Mouse (Mus musculus) limb, embryonic 13.5 days (tissue): Measurements from ENCODE around the gene Kcnf1. TPM values are rescaled to one million over a fixed set of nuclear protein-coding genes. Genes with fewer than 3 reads are reported as not detected.
"Not testable (repeated sequence)": the region's sequence is repeated elsewhere in the genome, so short reads cannot be mapped to it uniquely, and the experiment has no call there.

ENCODE experiments used
- ATAC-seq: fragments of 200-750 bp; cut with Nextera tagmentation; 2 replicates; pipeline ENCODE4 v1.8.0; 2017; ENCODE audit warnings: low read depth, moderate number of reproducible peaks, moderate TSS enrichment; ENCODE audit not compliant: low FRiP score
- H3K27ac ChIP-seq: fragments of 300-500 bp; sonication (generic); 2 replicates; pipeline ENCODE4 v1.5.1; 2015; ENCODE audit warnings: inconsistent platforms, mild to moderate bottlenecking, moderate library complexity
- H3K27me3 ChIP-seq: fragments of 300-500 bp; sonication (generic); 2 replicates; pipeline ENCODE4 v1.6.1; 2015; ENCODE audit warnings: mild to moderate bottlenecking, inconsistent platforms
- H3K36me3 ChIP-seq: fragments of 300-500 bp; sonication (generic); 2 replicates; pipeline ENCODE4 v1.6.1; 2015; ENCODE audit warnings: inconsistent platforms, mild to moderate bottlenecking, moderate library complexity
- H3K4me1 ChIP-seq: fragments of 300-500 bp; sonication (generic); 2 replicates; pipeline ENCODE4 v1.6.1; 2015; ENCODE audit warnings: inconsistent platforms
- H3K4me2 ChIP-seq: fragments of 300-500 bp; sonication (generic); replicated peaks from 2 replicates; pipeline ENCODE4 v1.6.1; 2015; ENCODE audit warnings: inconsistent platforms, mild to moderate bottlenecking, moderate library complexity
- H3K4me3 ChIP-seq: fragments of 300-500 bp; sonication (generic); 2 replicates; pipeline ENCODE4 v1.5.1; 2015; ENCODE audit warnings: moderate library complexity, mild to moderate bottlenecking, inconsistent platforms
- H3K9ac ChIP-seq: fragments of 300-500 bp; sonication (generic); 2 replicates; pipeline ENCODE4 v1.6.1; 2015; ENCODE audit warnings: mild to moderate bottlenecking, inconsistent platforms
- H3K9me3 ChIP-seq: fragments of 300-500 bp; sonication (generic); 2 replicates; pipeline ENCODE4 v1.6.1; 2016; ENCODE audit warnings: inconsistent platforms
- WGBS: fragments of 180-500 bp; shearing (Covaris S2); methylation state at CpG from one replicate; pipeline ENCODE4 v1.1.7; 2015; 5-methylcytosine and 5-hydroxymethylcytosine counted together
- polyA plus RNA-seq: library from polyadenylated mRNA; unstranded; fragments of >200 nt; fragmentation: Nextera tagmentation; extraction: Ambion mirVana; gene quantifications from 2 replicates; pipeline ENCODE4 v1.2.1, GENCODE M21; 2015

The Kcnf1 gene
- polyA plus RNA-seq, 1 experiment from 2014 or later, result 0.80 TPM

DNA sequence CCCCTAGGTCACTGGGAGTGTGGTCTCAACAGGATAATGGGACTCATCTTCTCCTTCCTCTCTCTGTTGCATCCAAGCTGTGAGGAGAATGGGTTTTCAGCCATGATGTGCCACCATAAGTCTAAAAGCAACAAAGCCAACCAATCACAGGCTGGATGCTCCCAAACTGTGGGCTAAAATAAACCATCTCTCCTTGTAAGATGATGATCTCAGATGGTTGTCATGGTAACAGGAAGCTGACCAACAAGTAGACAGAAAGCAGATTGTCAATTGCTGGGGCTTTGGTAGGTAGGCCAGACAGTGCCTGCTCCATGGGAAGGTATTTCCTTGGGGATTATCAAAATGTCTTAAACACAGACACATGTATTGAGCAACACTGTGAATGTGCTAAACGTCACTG is 20.9 kb downstream of the Kcnf1 start:
- Histone ChIP-seq H3K27me3 (no peaks in the 10 kb centered on the region), H3K4me3 (no peak overlapping the region), H3K9ac (no peak overlapping the region), H3K4me2 (no peak overlapping the region), H3K4me1 (0 out of 2 replicates have a peak, but pooled peaks cover 3% of the 10 kb centered on the region), H3K27ac (no peak overlapping the region), H3K36me3 (no peaks in the 10 kb centered on the region), H3K9me3 (no peaks in the 10 kb centered on the region)
- no peak for ATAC-seq
- WGBS, result 79% methylated on average over 1 of the region's 1 CpGs

DNA sequence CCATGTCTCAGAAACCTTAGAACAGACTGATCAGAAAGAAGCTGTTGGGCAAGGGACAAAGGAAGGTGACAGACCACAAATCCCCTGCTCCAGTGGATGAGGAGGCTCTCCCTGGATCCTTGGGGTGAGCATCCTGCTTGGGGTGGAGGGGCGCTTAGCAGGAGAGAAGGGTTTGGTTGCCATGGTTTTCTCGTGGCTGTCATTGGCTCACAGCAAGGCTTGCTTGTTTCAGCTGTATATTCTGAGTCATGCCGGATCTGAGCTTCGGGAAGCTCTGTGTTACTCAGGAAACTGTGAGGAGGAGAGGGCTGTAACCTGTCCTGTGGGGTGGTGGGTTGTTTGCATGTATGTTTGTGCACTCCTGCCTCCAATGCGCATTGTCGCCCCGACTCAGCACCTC is 23.8 kb downstream of the Kcnf1 start:
- Histone ChIP-seq H3K9me3 (no peaks in the 10 kb centered on the region), H3K4me3 (no peak overlapping the region), H3K36me3 (no peaks in the 10 kb centered on the region), H3K9ac (no peak overlapping the region), H3K4me2 (no peak overlapping the region), H3K27me3 (no peaks in the 10 kb centered on the region), H3K27ac (no peak overlapping the region), H3K4me1 (peaks cover 5% of the 10 kb centered on the region; the same call in 1 of the 2 replicates)
- WGBS, result 70% methylated on average over 7 of the region's 7 CpGs
- ATAC-seq, result no peak

DNA sequence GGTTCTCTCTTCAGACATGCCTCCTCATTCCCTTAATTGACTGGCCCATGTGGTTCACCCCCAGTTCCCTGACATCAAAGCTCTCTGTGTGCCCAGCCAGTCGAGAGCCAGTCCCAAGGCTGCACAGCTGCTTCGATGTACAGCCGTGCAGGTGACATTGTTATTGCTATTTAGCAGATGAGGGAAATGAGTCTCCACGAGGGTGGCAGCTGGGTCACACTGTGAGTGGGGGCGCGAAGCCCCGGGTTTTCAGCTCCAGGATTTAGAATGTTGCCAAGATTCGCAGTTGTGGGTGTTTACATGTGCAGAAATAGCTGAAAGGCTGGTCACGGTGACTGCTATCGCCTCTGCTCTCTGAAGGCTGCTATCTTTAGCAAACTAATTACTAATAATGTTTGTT is 27.8 kb downstream of the Kcnf1 start:
- Histone ChIP-seq H3K4me3 (no peak overlapping the region), H3K36me3 (no peaks in the 10 kb centered on the region), H3K4me2 (no peak overlapping the region), H3K4me1 (peaks cover 5% of the 10 kb centered on the region; the same call in 1 of the 2 replicates), H3K9ac (no peak overlapping the region), H3K9me3 (no peaks in the 10 kb centered on the region), H3K27ac (no peak overlapping the region), H3K27me3 (0 out of 2 replicates have a peak, but pooled peaks cover 3% of the 10 kb centered on the region)
- WGBS, result 50% methylated on average over 10 of the region's 10 CpGs
- ATAC-seq, result peak; percentile 48; the same call in 1 of the 2 replicates

DNA sequence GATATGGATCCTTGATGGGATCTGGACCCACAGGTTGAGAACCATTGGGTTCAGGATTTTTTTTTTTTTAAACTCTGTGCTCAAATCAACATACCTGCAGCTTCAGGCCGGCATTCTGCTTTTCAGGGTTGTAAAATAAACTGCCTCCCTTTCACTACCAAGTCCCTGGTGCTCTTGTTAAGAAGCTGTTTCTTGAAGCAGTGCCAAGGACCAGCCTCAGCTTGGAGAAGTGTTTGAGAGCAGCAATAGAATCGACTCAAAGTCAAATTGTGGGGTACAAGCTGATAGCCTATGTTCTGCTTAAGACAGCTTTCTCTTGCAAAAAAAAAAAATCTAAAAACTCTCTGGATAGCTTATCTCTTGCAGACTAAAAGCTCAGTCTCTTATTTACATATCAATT is 34.9 kb downstream of the Kcnf1 start:
- H3K27me3 ChIP-seq, result 0 out of 2 replicates have a peak, but pooled peaks cover 3% of the 10 kb centered on the region
- H3K4me1 ChIP-seq, result peaks cover 16% of the 10 kb centered on the region
- no peaks in the 10 kb centered on the region for H3K9me3 ChIP-seq
- peak; percentile 36; the same call in 1 of the 2 replicates for ATAC-seq
- H3K9ac ChIP-seq, result no peak overlapping the region
- H3K27ac ChIP-seq, result no peak overlapping the region
- H3K36me3 ChIP-seq, result no peaks in the 10 kb centered on the region
- no peak overlapping the region for H3K4me2 ChIP-seq
- H3K4me3 ChIP-seq, result no peak overlapping the region
- 20% methylated on average over 2 of the region's 2 CpGs for WGBS

DNA sequence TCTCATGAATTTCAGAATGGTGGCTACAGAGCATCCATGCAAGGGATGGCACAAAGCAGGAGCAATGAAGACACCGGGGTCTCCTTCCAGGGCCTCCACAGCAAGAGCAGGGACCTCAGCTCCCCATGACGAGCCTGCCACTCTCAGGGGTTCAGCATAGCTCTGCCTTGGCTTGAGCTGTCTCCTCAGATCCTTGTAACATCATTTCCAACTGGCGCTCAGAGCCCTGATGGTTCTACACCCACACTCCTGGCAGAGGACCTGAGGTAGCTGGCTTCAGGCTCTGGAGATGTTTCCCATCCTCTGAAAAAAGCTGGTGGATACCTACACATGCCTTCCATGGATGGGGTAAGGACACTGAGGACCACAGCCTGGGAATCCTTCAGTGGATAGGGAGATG is 36.3 kb downstream of the Kcnf1 start:
- Histone ChIP-seq H3K9me3 (no peaks in the 10 kb centered on the region), H3K4me1 (peaks cover 16% of the 10 kb centered on the region), H3K9ac (no peak overlapping the region), H3K4me2 (no peak overlapping the region), H3K36me3 (no peaks in the 10 kb centered on the region), H3K27ac (no peak overlapping the region), H3K4me3 (no peak overlapping the region), H3K27me3 (0 out of 2 replicates have a peak, but pooled peaks cover 3% of the 10 kb centered on the region)
- 81% methylated on average over 3 of the region's 3 CpGs for WGBS
- no peak for ATAC-seq

DNA sequence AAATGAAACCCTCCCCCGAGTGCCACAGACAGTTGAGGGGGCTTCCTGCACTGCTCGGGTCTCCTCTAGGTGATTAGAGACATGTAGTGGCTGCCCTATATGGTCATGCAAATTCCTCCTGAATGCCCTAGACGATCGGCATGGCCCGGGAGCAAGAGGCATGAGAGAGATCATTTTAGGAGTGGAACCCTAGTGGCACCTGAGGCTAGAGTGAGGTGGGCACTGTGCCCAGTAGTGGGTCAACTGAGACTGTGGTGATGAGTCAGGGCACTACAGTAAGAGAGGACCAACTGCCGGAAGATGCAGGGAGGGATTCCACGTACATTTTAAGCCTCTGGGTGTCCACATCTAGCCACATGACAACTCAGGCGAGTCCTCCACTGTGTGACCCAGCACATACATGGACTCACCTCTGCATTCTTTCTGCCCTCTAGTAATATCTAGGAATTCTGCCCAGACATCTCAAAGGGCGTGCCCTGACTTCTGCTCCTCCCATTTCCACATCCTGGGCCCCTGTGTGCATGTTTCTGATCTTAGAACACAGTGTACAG is 42.1 kb downstream of the Kcnf1 start:
- no peak for ATAC-seq
- no peak overlapping the region for H3K4me3 ChIP-seq
- no peak overlapping the region for H3K9ac ChIP-seq
- WGBS, result 81% methylated on average over 9 of the region's 9 CpGs
- H3K9me3 ChIP-seq, result no peaks in the 10 kb centered on the region
- H3K4me2 ChIP-seq, result no peak overlapping the region
- H3K36me3 ChIP-seq, result no peaks in the 10 kb centered on the region
- H3K4me1 ChIP-seq, result no peaks in the 10 kb centered on the region
- H3K27ac ChIP-seq, result no peak overlapping the region
- no peaks in the 10 kb centered on the region for H3K27me3 ChIP-seq

DNA sequence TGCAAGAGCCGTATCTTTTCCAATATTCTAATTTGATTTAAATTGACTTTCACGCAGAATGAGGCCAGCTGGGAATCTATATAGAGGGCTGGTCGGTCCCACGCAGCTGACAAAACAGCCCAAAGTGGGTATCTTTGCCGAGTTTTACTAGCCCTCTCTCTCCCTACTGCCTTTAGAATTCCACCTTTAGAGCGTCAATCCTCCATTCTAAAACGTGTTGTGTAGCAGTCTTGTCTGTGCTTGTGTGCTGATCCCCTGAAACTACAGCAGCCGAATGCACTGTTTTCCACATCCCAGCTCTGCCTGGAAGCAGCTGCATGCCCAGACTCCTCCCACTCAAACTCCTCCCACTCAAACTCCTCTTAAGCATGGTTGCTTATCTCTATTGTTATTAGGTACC is 44.4 kb downstream of the Kcnf1 start:
- 66% methylated on average over 8 of the region's 8 CpGs for WGBS
- Histone ChIP-seq H3K36me3 (no peaks in the 10 kb centered on the region), H3K27ac (no peak overlapping the region), H3K4me1 (no peaks in the 10 kb centered on the region), H3K27me3 (no peaks in the 10 kb centered on the region), H3K4me3 (no peak overlapping the region), H3K4me2 (no peak overlapping the region), H3K9ac (no peak overlapping the region), H3K9me3 (no peaks in the 10 kb centered on the region)
- no peak for ATAC-seq

DNA sequence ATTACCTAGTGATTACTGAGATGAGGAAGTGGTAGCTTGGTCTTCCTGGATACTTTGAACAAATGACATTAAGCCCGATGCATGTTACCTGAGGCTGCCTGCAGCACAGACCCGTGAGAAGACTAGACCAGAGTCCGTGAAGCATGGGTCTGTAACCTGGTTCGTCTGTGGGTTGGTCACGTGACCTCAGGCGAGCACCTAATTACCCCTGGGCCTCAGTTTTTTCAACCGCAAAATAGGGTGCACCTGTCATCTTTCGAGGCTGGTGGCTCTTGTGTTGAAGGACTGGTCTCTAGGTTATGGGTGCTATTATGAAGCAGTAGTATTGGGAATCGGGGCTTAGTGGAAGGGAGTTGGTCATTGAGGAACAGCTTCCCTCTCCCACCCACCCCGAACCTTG is 45.1 kb downstream of the Kcnf1 start:
- ATAC-seq, result no peak
- no peak overlapping the region for H3K9ac ChIP-seq
- no peak overlapping the region for H3K4me3 ChIP-seq
- H3K9me3 ChIP-seq, result no peaks in the 10 kb centered on the region
- no peak overlapping the region for H3K27ac ChIP-seq
- no peaks in the 10 kb centered on the region for H3K4me1 ChIP-seq
- no peaks in the 10 kb centered on the region for H3K36me3 ChIP-seq
- no peaks in the 10 kb centered on the region for H3K27me3 ChIP-seq
- no peak overlapping the region for H3K4me2 ChIP-seq
- WGBS, result 86% methylated on average over 10 of the region's 10 CpGs

DNA sequence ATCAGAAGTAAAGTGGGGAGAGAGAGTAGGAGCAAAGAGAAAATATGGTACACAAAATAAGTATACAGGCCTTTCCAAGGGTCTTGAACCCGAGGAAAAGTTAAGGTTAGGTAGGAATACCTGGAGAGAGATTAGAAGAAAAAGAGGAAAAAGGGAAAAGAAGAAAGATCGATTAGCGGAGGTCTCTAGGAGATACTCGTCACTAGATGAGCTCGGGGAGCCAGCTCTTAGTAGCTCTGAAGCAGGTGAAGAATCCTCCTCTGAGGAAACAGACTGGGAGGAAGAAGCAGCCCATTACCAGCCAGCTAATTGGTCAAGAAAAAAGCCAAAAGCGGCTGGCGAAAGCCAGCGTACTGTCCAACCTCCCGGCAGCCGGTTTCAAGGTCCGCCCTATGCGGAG is 53.8 kb downstream of the Kcnf1 start:
- not testable (repeated sequence) for ATAC-seq, H3K27me3 ChIP-seq, H3K4me3 ChIP-seq, H3K9ac ChIP-seq, H3K36me3 ChIP-seq, H3K4me2 ChIP-seq, H3K4me1 ChIP-seq, H3K27ac ChIP-seq, H3K9me3 ChIP-seq
- 94% methylated on average over 7 of the region's 12 CpGs for WGBS

Other genes with a start within 250 kb of the Kcnf1 start
- 7.2 and 10.2 TPM in 2 replicates for gene Pqlc3, start 176.5 kb downstream of the Kcnf1 start, polyA plus RNA-seq
- 0.52 and 0.65 TPM in 2 replicates for gene 2410004P03Rik, start 165.2 kb downstream of the Kcnf1 start, polyA plus RNA-seq
- 652 and 680 TPM in 2 replicates for gene Pdia6, start 89.7 kb upstream of the Kcnf1 start, polyA plus RNA-seq
- gene Atp6v1c2, start 152.5 kb upstream of the Kcnf1 start, polyA plus RNA-seq, result 0.34 and 0.37 TPM in 2 replicates
- gene Nol10, start 171.6 kb upstream of the Kcnf1 start, polyA plus RNA-seq, result 25.9 and 26.1 TPM in 2 replicates